Mouse (Mus musculus) embryonic stem cell, embryonic (primary cell): ENCODE data around the gene Fbxl15.

Experiments used
- CTCF ChIA-PET, 4 experiments: fragments of 300-600 bp in 2 of 4; fragments of 350-600 bp in 2 of 4; sonication (Branson Sonifier 250); formaldehyde crosslinking; loops; one replicate each; lab custom pipeline; 2022; ENCODE audit warnings: inconsistent platforms in 2 of 4; lab: Charles Lee
- POLR2A ChIA-PET, 4 experiments: fragments of 300-600 bp in 2 of 4; fragments of 350-600 bp in 2 of 4; sonication (Branson Sonifier 250); formaldehyde crosslinking; loops; one replicate each; lab custom pipeline; 2022; ENCODE audit warnings: antibody characterized with exemption in 4 of 4, inconsistent platforms in 1 of 4; lab: Charles Lee

Gene Fbxl15

DNA sequence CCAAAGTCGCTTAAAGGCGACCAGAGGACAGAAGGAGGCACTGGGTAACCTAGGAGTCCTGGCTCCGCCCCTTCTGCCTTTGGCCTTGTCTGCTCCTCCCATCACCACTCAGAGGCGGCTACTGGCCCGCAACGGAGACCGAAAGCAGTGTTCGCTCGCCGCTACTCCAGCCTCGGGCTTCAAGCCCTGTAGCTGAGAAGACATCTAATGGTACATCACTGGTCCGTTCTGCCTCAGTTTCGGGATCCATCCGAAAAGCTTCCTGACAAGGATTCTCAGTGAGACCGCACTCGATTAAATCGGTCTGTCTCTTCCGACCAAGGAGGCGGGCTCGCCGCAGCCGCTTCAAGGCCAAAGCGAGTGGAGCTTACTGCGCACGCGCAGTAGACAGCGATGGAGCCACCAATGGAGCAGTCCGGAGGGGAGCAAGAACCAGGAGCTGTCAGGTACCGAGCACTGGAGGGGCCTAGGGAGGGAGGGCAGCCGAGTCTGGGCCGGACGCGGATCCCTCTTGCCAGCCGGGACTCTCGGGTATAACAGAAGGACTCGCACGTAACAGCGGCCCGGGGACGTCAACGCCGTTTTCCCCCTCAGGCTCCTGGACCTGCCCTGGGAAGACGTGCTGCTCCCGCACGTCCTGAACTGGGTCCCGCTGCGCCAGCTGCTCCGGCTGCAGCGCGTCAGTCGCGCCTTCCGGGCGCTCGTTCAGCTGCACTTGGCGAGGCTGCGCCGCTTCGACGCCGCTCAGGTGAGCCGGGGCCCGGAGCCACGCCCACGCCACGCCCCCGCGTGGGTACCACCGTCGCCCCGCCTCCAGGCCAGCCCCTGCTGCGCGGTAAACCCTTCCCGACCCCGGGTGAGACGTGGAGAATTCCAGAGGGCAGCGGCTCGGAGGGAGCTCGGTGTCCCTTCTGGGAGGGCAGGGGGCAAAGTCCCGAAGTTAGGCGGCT, at the start of gene Fbxl15:
TSS of gene Fbxl15 (plus strand) at position 104 of the 950 bp plus-strand sequence.
- CTCF ChIA-PET, result interaction anchor here (0.6 to 3.1 kb wide), 28 partner anchors 9 to 1010 kb away, joined by 3 to 14 read pairs (median 4); partner anchors contain the start of genes Nfkb2 (in 3 of the 4), Cuedc2 (in 2 of the 4), Sufu (in 2 of the 4) and Pitx3 (in 1 of the 4)
- POLR2A ChIA-PET, result interaction anchor here (0.5 to 3.5 kb wide), 67 partner anchors 9 to 1752 kb away, joined by 3 to 39 read pairs (median 4); partner anchors contain the start of genes Cuedc2 (in 4 of the 4), Gbf1 (in 3 of the 4), Nfkb2 (in 3 of the 4) and Mfsd13a (in 2 of the 4)

DNA sequence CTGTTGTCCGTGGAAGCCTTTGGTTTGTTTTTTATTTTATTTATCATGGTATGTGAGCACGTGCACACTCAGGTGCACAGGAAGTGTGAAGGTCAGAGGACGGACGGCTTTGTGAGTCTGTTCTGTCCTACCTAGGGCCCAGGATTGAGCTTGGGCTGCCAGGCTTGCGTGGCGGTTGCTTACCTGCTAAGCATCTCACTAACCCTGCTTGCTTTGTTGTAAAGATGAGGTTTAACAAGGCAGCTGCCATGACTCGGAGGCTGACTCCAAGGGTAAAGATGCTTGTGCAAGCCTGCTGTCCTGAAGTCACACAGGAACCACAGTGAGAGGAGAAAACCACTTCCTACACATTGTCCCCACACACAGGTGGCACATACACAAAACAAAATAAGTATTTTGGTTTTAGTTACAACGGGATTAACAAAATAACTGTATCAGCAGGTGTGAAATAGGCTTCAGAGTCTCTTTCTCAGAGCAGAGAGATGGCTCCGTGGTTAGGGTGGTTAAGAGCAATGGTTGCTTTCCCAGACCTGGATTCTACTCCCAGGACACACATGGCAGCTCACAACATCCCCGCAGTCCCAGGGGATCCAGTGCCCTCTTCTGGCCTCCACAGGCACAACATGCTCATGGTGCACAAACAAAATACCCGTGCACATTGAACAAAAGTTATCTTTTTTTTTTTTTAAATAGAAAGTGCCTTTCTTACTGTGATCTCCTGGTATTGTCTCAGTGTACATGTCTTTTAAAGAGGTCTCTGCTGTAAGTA, 45.7 kb upstream of the Fbxl15 start:
- ChIA-PET POLR2A (interaction anchor here in 3 of 4 experiments (0.7 to 1.3 kb wide), 8 partner anchors 20 to 147 kb away, joined by 3 read pairs; partner anchors contain the start of gene Nfkb2 (in 1 of the 3)), CTCF (interaction anchor here (0.5 to 2.8 kb wide), 36 partner anchors 8 to 412 kb away, joined by 3 to 32 read pairs (median 4); partner anchors contain the start of genes Nfkb2 (in 2 of the 4), Elovl3 (in 1 of the 4), Fbxl15 (in 1 of the 4) and Gbf1 (in 1 of the 4))

DNA sequence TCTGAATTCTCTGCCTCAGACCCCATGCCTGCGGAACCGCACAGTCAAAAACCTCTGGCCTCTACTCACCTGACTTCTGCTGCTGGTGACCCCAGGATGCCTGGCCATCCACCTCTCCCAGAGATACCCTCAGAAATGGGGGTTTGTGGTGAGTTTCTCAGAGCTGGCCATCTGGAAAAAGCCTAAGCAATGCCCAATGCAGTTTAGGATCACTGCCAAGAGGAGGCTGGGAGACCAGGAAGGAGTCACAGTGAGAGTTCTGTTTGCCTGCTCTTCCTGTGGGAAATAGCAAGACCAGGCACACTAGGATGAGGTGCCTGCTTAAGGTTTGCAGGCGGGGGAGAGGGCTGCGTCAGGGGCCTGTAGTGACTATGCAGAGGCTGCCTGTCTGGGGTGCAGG, 43.3 kb upstream of the Fbxl15 start:
- ChIA-PET POLR2A (interaction anchor here in 1 of 4 experiments (1.1 to 1.3 kb wide), 2 partner anchors 16 to 28 kb away, joined by 3 to 4 read pairs; no protein-coding TSS in a partner anchor), CTCF (interaction anchor here in 2 of 4 experiments (0.8 to 1.6 kb wide), 4 partner anchors 9 to 149 kb away, joined by 3 to 5 read pairs (median 4); partner anchors contain the start of gene Nfkb2 (in 1 of the 2))

DNA sequence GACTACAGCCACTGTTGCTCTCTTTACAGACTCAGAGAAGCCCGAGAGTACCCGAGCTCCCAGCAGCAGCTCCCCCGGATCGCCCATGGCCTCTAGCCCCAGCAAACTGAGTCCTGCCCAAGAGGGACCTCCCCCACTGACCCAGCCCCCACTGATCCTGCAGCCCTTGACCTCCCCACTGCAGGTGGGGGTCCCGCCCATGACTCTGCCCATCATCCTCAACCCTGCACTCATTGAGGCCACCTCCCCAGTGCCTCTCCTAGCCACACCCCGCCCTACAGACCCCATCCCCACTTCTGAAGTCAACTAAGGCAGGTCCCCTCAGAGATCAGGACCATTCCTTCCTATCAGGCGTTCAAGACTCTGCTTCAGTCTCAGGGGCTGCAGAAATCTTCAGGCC, 42.4 kb upstream of the Fbxl15 start:
- POLR2A ChIA-PET, result interaction anchor here in 1 of 4 experiments (0.8 to 1.4 kb wide), 4 partner anchors 11 to 128 kb away, joined by 3 read pairs; no protein-coding TSS in a partner anchor
- CTCF ChIA-PET, result interaction anchor here (0.6 to 1.6 kb wide), 6 partner anchors 18 to 214 kb away, joined by 3 to 12 read pairs (median 4); partner anchors contain the start of gene Nfkb2 (in 2 of the 4)

DNA sequence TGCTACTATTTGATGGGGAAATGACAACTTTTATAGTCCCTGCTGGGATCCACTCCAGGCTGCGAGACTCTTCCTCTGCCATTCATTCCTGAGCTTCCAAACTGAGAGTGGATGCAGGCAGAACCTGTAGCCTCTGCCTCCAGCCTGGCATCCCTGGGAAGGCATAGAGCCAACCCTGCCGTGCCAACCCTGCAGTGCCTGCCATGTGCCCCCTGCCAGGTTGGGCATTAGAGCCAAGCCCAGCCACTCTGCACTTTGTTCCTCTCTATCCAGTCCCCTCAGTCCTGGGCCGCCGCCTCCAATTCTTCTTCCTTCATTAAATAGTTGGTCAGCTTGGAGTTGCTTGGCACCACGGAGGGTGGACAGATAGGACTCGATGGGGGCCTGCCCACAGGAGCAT, 41.9 kb upstream of the Fbxl15 start:
- POLR2A ChIA-PET, result interaction anchor here in 1 of 4 experiments (1.2 to 1.4 kb wide), 2 partner anchors 39 to 129 kb away, joined by 3 read pairs; no protein-coding TSS in a partner anchor

DNA sequence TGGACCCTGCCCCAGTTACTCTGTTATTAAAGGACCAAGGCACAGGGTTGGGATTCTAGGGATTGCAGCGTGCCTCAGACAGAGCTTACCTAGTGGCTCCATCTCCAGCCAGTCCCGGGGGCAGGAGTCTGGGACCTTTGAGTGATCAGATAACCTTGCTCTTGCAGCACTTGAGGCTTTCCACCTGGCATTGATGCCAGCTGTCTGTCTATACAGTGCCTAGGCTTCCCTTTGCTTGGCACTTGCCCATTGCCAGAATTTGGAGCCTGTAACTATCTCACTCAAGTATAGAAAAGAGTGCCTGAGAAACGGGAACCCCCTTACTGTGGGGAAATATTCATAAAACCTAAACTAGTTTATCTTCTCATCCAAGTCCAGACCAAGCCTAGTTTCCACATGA, 41.1 kb upstream of the Fbxl15 start:
- ChIA-PET POLR2A (interaction anchor here in 1 of 4 experiments (1.2 kb wide), 1 partner anchor 130 kb away, joined by 3 read pairs; no protein-coding TSS in a partner anchor), CTCF (interaction anchor here (0.6 to 2.2 kb wide), 5 partner anchors 12 to 152 kb away, joined by 3 to 10 read pairs (median 4); no protein-coding TSS in a partner anchor)

More for the DNA sequence above, 41.9 kb upstream of the Fbxl15 start:
- CTCF ChIA-PET, result interaction anchor here (0.6 to 1.6 kb wide), 5 partner anchors 18 to 214 kb away, joined by 3 to 12 read pairs (median 5); partner anchors contain the start of gene Nfkb2 (in 2 of the 4)

DNA sequence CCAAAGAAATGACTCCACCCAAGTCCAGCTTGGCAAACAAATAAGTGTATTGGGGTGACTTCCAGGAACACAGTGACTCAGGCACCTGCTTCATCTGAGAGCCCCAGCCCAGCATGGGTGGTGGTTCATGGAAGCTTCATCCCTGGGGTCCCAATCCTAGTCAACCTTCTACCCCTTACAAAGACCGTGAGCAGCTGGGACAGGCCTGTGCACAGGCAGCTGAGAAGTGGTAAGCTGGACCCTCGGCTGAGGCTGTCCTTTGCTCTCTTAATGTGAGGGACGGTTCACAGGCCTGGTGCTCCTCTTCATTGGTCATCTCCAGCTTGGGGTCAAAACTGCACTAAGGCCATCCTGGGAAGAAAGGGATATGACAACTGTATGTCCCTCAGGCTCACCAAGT, 40.4 kb upstream of the Fbxl15 start:
- ChIA-PET POLR2A (no interaction called here), CTCF (interaction anchor here in 3 of 4 experiments (0.8 to 2.2 kb wide), 5 partner anchors 13 to 152 kb away, joined by 3 to 10 read pairs (median 3); no protein-coding TSS in a partner anchor)

DNA sequence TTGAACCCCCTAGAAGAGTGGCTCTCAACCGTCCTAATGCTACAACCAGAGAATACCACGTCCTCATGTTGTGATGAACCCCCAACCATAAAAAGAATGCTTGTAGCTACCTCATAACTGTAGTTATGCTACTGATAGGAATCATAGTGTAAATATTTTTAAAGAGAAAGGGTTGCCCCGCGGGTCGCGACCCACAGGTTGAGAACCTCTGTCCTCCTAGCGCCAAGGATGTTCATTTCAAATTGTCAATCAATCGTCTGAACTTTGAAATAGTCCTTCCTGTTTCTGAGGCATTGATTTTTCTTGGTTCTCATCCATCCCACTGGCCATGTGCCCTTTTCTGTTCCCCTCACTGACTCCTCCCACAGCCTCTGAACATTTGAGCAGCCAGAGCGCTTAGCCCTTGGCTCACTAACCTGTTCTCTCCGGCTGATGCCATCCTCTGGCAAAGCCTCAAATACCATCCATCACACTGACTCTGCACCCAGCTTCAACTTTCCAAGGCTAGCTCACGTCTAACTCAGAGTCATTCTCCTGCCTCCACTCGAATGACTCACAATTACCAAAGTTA, 37.4 kb upstream of the Fbxl15 start:
- CTCF ChIA-PET, result interaction anchor here in 1 of 4 experiments (0.9 to 1.4 kb wide), 2 partner anchors 36 to 470 kb away, joined by 3 read pairs; no protein-coding TSS in a partner anchor
- POLR2A ChIA-PET, result interaction anchor here in 1 of 4 experiments (0.9 kb wide), 1 partner anchor 80 kb away, joined by 3 read pairs; no protein-coding TSS in a partner anchor

DNA sequence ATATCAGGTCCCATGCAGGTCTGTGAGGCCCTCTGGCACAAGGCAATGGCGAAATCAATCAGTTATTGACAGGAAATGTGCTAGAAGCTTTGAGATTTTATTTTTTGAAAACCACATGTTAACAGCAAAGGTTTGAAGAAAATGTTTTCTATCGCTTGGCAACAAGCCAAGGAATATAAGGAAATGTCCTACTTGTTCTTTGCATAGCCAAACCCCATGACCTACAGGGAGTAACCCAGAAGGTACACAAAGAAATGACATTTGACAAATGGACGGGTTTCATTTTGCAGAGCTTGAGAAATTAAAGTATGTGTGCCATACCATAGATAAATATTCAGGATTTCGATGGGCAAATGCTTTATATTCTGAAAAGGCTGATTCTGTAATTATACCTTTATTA, 31.0 kb upstream of the Fbxl15 start:
- POLR2A ChIA-PET, result interaction anchor here in 1 of 4 experiments (0.6 to 1.1 kb wide), 2 partner anchors 33 to 98 kb away, joined by 3 read pairs; no protein-coding TSS in a partner anchor
- CTCF ChIA-PET, result no interaction called here

DNA sequence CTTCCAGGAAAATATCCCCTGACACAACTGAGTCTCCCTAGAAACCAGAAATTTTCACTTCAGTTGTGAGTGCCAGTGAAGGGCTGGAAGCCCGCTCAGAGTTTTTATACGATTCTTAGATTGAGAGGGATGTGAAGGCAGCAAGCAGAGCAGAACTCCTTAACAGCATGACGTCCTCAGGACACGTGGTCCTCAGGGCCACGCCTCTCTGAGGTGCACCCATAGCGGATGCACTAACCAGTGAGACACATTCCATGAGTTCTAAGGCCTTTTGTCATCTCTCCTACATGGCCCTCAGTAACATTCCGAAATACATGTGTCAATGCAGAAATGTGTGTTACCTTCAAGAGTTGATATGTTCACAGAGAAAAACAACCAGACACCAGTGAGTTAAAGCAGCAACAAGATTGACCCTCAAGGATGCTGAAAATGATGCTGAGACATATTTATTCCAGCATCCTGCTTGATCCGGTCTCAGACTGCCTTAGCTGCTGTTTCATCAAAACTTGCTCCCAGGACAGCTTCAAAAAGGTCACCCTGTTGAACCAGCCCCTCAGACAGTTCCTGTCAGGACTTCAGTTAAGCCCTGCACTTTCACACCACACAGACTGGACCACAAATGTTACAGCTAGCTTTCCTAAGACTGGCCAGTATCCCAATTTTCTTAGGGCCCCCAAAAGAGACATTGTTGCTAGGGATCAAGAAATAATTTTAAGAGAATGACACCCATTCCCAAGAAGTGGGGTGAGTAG, 27.5 kb upstream of the Fbxl15 start:
- CTCF ChIA-PET, result interaction anchor here in 1 of 4 experiments (0.6 kb wide), 1 partner anchor 667 kb away, joined by 4 read pairs; no protein-coding TSS in a partner anchor
- POLR2A ChIA-PET, result interaction anchor here in 2 of 4 experiments (0.7 to 1.4 kb wide), 3 partner anchors 17 to 26 kb away, joined by 3 to 5 read pairs (median 5); no protein-coding TSS in a partner anchor

DNA sequence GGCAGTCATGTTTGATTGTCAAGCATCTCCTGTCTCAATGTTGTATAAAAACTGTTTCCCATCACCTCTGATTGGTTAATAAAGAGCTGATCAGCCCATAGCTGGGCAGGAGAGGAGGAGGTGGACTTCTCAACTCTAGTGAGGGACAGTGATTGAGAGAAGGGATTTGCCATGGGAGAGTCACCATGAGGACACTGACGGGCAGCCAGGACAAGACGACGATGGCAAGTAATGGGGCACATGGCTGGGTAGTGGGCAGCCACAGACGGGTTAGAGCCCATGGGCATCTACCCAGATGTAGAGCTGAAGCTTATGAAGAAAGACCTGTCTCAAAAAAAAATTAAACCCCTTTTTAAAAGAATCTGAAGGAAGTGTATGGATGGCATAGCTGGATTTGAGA, 25.4 kb upstream of the Fbxl15 start:
- ChIA-PET CTCF (interaction anchor here in 3 of 4 experiments (0.6 to 1.6 kb wide), 3 partner anchors 87 to 835 kb away, joined by 3 read pairs; partner anchors contain the start of gene Calhm2 (in 1 of the 3)), POLR2A (interaction anchor here in 1 of 4 experiments (1.1 kb wide), 1 partner anchor 12 kb away, joined by 4 read pairs; no protein-coding TSS in a partner anchor)

DNA sequence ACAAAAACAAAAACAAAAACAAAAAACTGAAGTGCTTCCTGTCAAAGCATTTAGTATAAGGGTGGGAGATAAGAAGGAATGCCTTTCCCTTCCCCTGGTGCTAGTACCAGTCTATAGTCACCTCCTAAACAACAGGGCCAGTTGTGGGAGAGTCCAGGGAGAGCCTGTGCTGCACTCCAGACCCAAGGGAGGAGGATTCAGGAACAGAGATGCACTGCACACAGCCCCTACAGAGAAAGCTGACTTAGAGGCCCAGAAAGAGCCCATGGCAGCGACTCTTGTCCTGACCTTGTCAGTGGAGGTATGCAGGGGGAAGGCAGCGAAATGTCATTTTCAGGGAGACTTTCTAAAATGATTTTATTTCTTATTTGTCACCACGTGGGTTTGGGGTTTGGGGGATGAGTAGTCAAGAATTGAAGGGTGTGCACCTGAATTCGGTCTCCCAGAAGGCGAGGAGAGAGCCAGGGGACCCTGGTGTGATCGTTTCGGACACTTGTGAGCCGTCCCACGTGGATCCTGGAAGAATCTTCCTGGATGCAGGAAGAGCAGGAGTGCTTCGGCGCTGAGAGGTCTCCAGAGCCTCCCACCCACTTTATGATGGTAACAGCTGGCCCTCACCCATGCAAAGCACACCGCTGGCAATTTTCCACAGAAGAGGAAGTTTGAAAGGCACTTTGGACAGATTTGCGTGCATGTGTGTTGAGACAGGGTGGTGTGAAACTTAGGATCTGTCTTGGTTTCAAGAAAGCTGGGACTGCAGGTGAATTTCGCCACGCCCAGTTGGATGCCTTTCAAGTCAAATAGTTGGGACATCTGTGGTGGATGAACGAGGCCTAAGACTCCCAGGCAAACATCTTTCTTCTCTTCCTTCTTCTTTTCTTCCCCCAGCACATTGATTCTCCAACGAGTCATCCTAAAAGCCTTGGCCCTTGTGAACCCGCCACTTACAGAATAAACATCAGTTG, 24.5 kb upstream of the Fbxl15 start:
- ChIA-PET CTCF (interaction anchor here (0.6 to 2.1 kb wide), 57 partner anchors 11 to 834 kb away, joined by 3 to 18 read pairs (median 4); partner anchors contain the start of genes Elovl3 (in 2 of the 4), Fbxl15 (in 2 of the 4), Gbf1 (in 2 of the 4) and Actr1a (in 1 of the 4)), POLR2A (interaction anchor here in 3 of 4 experiments (0.5 to 3.2 kb wide), 24 partner anchors 8 to 257 kb away, joined by 3 to 16 read pairs (median 5); partner anchors contain the start of genes Fbxl15 (in 3 of the 3), Gbf1 (in 1 of the 3), Pitx3 (in 1 of the 3) and Sufu (in 1 of the 3))

DNA sequence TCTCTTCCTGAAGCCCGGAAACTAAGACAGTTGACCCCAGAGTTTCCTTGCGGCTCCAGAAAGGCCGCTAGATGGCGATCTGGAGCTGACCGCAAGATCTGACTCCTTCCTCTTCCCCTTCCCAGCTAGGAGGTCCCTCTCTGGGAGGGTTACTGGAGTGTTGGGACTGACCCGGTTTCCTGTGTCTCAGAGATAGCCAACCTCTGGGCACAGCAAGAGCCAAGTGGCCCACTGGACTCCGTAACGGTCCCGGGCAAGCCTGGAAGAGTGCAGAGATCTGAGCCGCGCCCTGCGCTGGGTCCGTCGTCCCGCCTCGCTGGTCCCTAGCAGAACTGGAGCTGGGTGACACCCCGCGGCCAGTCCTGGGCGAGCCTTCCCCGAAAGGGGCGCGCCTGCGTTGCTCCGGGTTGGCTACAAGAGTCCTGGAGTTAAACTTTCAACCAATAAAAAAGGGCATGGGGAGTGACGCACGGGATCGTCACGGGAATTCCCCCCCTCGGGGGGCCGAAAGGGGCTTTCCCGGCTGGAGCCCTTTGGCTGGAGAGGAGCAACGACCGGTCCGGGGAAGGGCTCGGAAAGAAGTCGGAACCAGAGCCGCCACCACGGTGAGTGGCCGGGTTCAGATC, 23.7 kb upstream of the Fbxl15 start, which contains the start of gene Nfkb2:
TSS of gene Nfkb2 (plus strand) at position 105 of the 626 bp plus-strand sequence.
- ChIA-PET POLR2A (interaction anchor here in 3 of 4 experiments (0.9 to 3.2 kb wide), 26 partner anchors 11 to 267 kb away, joined by 3 to 16 read pairs (median 4); partner anchors contain the start of genes Fbxl15 (in 3 of the 3), Gbf1 (in 1 of the 3), Nolc1 (in 1 of the 3) and Pitx3 (in 1 of the 3)), CTCF (interaction anchor here (0.5 to 2.1 kb wide), 61 partner anchors 10 to 769 kb away, joined by 3 to 18 read pairs (median 4); partner anchors contain the start of genes Elovl3 (in 2 of the 4), Fbxl15 (in 2 of the 4), Gbf1 (in 2 of the 4) and Actr1a (in 1 of the 4))
